Mouse (Mus musculus) thymus, adult 2 months (tissue): Measurements from ENCODE around the gene Ddx27.

Experiments
- CTCF ChIP-seq: fragments of 200-500 bp; IDR thresholded peaks from 2 replicates; pipeline ENCODE4 v1.5.1; 2012; ENCODE audit warnings: mild to moderate bottlenecking, control low read depth, low read length, moderate library complexity, borderline replicate concordance; ENCODE audit not compliant: control insufficient read depth, poor library complexity, insufficient read depth; ENCODE audit errors: extremely low read depth
- POLR2A ChIP-seq: fragments of 200-500 bp; IDR thresholded peaks from 2 replicates; pipeline ENCODE4 v1.6.1; 2012; ENCODE audit warnings: mild to moderate bottlenecking, low read length, control low read depth, moderate library complexity; ENCODE audit not compliant: control insufficient read depth, poor library complexity, insufficient read depth; ENCODE audit errors: extremely low read depth

- TF ChIP-seq CTCF (no peak), POLR2A (no peak)
These were observed 66.1 kb downstream of the Ddx27 start for GRCm38 (mm10) chr2:167081135-167081534.
